Mouse (Mus musculus): ENCODE measurements around the gene Ttc39a. TPM values are rescaled to one million over a fixed set of nuclear protein-coding genes. Genes with fewer than 3 reads are reported as not detected.
A peak's percentile ranks its signal among the peaks of the same experiment; 100 is the strongest.

Ttc39a gene
- polyA plus RNA-seq, 1 experiment from 2014 or later: 2.2 TPM

DNA sequence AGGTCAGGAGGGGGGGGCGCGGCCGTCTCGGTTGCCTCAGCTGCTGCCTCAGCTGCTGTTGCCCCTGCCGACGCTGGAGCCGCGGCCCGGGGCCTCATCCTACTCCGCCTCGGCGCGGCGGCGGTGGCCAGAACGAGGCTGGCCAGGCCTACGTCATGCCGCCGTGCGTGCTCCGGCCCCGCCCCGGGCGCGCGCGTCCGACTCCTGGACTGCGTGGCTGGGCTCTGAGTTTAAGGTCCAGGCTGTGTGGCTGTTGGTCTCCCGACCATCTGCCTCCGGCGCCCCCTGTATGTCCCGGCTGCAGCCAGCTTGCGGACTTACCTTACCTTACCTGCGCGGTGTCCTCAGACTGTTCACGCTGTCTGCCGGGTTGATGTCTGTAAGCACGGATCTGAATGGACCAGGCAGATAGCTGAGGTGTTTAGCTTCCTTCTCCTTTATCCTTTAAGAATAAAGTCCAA lies 70.2 kb downstream of the Ttc39a start:
- under 1% methylated on average over 38 of the region's 39 CpGs for WGBS
- H3K36me3 ChIP-seq (ENCODE audit: control insufficient read depth, insufficient read depth, low read length): no peaks in the 10 kb centered on the region
- peak overlapping the region; percentile 98 for H3K9ac ChIP-seq (replicated peaks; ENCODE audit: low read length)
- H3K27me3 ChIP-seq (ENCODE audit: control insufficient read depth, insufficient read depth, low read length): no peaks in the 10 kb centered on the region
- DNase-seq: peak; percentile 96
- no peaks in the 10 kb centered on the region for H3K9me3 ChIP-seq (ENCODE audit: control insufficient read depth, low read length)
- peaks cover 10% of the 10 kb centered on the region for H3K4me1 ChIP-seq (ENCODE audit: control insufficient read depth, insufficient read depth, low read length)
- H3K4me2 ChIP-seq (ENCODE audit: low read length): peak overlapping the region; percentile 82
- H3K27ac ChIP-seq (replicated peaks; ENCODE audit: low read depth, low read length): peak overlapping the region; percentile 97
- ATAC-seq (ENCODE audit: low FRiP score, low TSS enrichment): peak; percentile 99
- H3K4me3 ChIP-seq (replicated peaks; ENCODE audit: low read depth, low read length): peak overlapping the region; percentile 91

DNA sequence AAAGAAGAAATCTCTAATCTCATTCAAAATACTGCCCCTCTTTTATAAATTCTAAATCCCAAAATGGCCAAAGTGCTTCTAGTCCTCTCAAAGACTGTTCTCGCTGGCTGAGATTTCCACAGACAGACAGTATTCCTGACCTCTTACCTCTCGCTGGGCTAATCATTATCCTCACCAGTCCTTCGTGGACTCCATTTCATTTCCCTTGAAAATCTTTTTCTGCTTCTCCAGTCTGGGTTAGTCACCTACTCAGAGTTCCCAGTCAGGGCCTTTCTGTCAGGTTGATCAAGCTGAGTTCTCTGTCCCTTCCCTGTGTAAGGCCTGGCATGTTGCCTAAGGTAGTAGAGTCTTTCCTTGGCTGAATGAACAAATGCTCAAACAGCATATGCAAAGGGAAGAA lies 71.0 kb downstream of the Ttc39a start:
- no peak overlapping the region for H3K9ac ChIP-seq (replicated peaks; ENCODE audit: low read length)
- H3K9me3 ChIP-seq (ENCODE audit: control insufficient read depth, low read length): no peaks in the 10 kb centered on the region
- no peak overlapping the region for H3K27ac ChIP-seq (replicated peaks; ENCODE audit: low read depth, low read length)
- H3K4me3 ChIP-seq (replicated peaks; ENCODE audit: low read depth, low read length): no peak overlapping the region
- H3K4me2 ChIP-seq (ENCODE audit: low read length): no peak overlapping the region
- peaks cover 10% of the 10 kb centered on the region for H3K4me1 ChIP-seq (ENCODE audit: control insufficient read depth, insufficient read depth, low read length)
- 93% methylated on average over 3 of the region's 3 CpGs for WGBS
- DNase-seq: peak; percentile 5
- no peak for ATAC-seq (ENCODE audit: low FRiP score, low TSS enrichment)
- H3K27me3 ChIP-seq (ENCODE audit: control insufficient read depth, insufficient read depth, low read length): no peaks in the 10 kb centered on the region
- no peaks in the 10 kb centered on the region for H3K36me3 ChIP-seq (ENCODE audit: control insufficient read depth, insufficient read depth, low read length)

GRCm38 (mm10) chr4:109481424-109481823 lies 75.0 kb downstream of the Ttc39a start:
- no peaks in the 10 kb centered on the region for H3K27me3 ChIP-seq (ENCODE audit: control insufficient read depth, insufficient read depth, low read length)
- H3K4me1 ChIP-seq (ENCODE audit: control insufficient read depth, insufficient read depth, low read length): no peaks in the 10 kb centered on the region
- H3K4me2 ChIP-seq (ENCODE audit: low read length): no peak overlapping the region
- no peak overlapping the region for H3K4me3 ChIP-seq (replicated peaks; ENCODE audit: low read depth, low read length)
- no peaks in the 10 kb centered on the region for H3K36me3 ChIP-seq (ENCODE audit: control insufficient read depth, insufficient read depth, low read length)
- H3K27ac ChIP-seq (replicated peaks; ENCODE audit: low read depth, low read length): no peak overlapping the region
- H3K9ac ChIP-seq (replicated peaks; ENCODE audit: low read length): no peak overlapping the region
- ATAC-seq (ENCODE audit: low FRiP score, low TSS enrichment) (no peak), DNase-seq (no peak)
- no peaks in the 10 kb centered on the region for H3K9me3 ChIP-seq (ENCODE audit: control insufficient read depth, low read length)
- 83% methylated on average over 2 of the region's 2 CpGs for WGBS

DNA sequence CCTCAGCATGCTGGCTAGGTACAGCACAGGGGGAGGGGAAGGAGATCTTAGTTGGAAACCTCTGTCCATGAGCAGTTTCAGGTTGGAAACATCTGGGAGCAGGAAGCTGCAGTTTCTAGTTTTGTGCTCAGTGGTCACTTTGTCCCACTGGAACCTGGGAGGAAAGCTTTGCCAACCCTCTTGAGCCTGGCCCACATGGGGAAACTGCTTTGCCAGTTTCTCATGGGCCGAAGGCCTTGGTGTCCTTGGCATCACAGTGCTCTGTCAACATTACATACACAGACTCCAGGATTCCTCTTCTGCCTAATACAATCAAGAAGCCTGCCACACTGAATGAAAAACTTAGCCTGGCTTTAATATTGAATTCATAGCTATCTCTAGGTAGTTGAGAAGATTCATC lies 76.3 kb downstream of the Ttc39a start:
- WGBS: 94% methylated on average over 1 of the region's 1 CpGs
- DNase-seq: no peak
- no peaks in the 10 kb centered on the region for H3K27me3 ChIP-seq (ENCODE audit: control insufficient read depth, insufficient read depth, low read length)
- H3K4me3 ChIP-seq (replicated peaks; ENCODE audit: low read depth, low read length): no peak overlapping the region
- H3K27ac ChIP-seq (replicated peaks; ENCODE audit: low read depth, low read length): no peak overlapping the region
- no peak overlapping the region for H3K4me2 ChIP-seq (ENCODE audit: low read length)
- no peak for ATAC-seq (ENCODE audit: low FRiP score, low TSS enrichment)
- no peaks in the 10 kb centered on the region for H3K9me3 ChIP-seq (ENCODE audit: control insufficient read depth, low read length)
- H3K4me1 ChIP-seq (ENCODE audit: control insufficient read depth, insufficient read depth, low read length): no peaks in the 10 kb centered on the region
- H3K36me3 ChIP-seq (ENCODE audit: control insufficient read depth, insufficient read depth, low read length): no peaks in the 10 kb centered on the region
- H3K9ac ChIP-seq (replicated peaks; ENCODE audit: low read length): no peak overlapping the region

- ATAC-seq (ENCODE audit: low FRiP score, low TSS enrichment) (no peak), DNase-seq (no peak)
- WGBS: 87% methylated on average over 3 of the region's 3 CpGs
Measured at GRCm38 (mm10) chr4:109484621-109485020, 78.2 kb downstream of the Ttc39a start, which contains the start of gene Rnf11. Rnf11 (minus strand) TSS chr4:109484728.

DNA sequence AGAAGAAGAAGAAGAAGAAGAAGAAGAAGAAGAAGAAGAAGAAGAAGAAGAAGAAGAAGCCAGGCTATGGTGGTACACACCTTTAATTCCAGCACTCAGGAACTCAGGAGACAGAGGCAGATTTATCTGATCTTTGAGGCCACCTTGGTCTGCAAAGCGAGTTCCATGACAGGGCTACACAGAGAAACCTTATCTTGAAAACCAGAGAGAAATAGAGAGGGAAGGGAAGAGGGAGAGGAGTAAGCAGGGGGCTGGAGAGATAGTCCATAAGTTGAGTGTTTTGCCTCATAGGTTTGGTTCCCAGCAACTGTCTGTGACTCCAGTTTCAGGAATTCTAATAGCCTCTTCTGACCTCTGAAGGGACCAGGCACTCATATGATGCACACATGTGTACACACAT lies 82.4 kb downstream of the Ttc39a start:
- H3K27me3 ChIP-seq (ENCODE audit: control insufficient read depth, insufficient read depth, low read length): no peaks in the 10 kb centered on the region
- no peak overlapping the region for H3K27ac ChIP-seq (replicated peaks; ENCODE audit: low read depth, low read length)
- no peak overlapping the region for H3K4me2 ChIP-seq (ENCODE audit: low read length)
- H3K4me1 ChIP-seq (ENCODE audit: control insufficient read depth, insufficient read depth, low read length): no peaks in the 10 kb centered on the region
- H3K4me3 ChIP-seq (replicated peaks; ENCODE audit: low read depth, low read length): no peak overlapping the region
- no peaks in the 10 kb centered on the region for H3K9me3 ChIP-seq (ENCODE audit: control insufficient read depth, low read length)
- no peak for DNase-seq
- no peak overlapping the region for H3K9ac ChIP-seq (replicated peaks; ENCODE audit: low read length)
- 75% methylated on average over 1 of the region's 1 CpGs for WGBS
- no peak for ATAC-seq (ENCODE audit: low FRiP score, low TSS enrichment)
- H3K36me3 ChIP-seq (ENCODE audit: control insufficient read depth, insufficient read depth, low read length): no peaks in the 10 kb centered on the region

More at GRCm38 (mm10) chr4:109484621-109485020, 78.2 kb downstream of the Ttc39a start, which contains the start of gene Rnf11:
- no peaks in the 10 kb centered on the region for H3K27me3 ChIP-seq (ENCODE audit: control insufficient read depth, insufficient read depth, low read length)
- H3K4me1 ChIP-seq (ENCODE audit: control insufficient read depth, insufficient read depth, low read length): no peaks in the 10 kb centered on the region
- no peaks in the 10 kb centered on the region for H3K36me3 ChIP-seq (ENCODE audit: control insufficient read depth, insufficient read depth, low read length)
- H3K4me2 ChIP-seq (ENCODE audit: low read length): no peak within 1 kb of the TSS
- H3K27ac ChIP-seq (replicated peaks; ENCODE audit: low read depth, low read length): no peak within 1 kb of the TSS
- H3K9me3 ChIP-seq (ENCODE audit: control insufficient read depth, low read length): no peaks in the 10 kb centered on the region
- H3K9ac ChIP-seq (replicated peaks; ENCODE audit: low read length): no peak within 1 kb of the TSS
- H3K4me3 ChIP-seq (replicated peaks; ENCODE audit: low read depth, low read length): no peak within 1 kb of the TSS

DNA sequence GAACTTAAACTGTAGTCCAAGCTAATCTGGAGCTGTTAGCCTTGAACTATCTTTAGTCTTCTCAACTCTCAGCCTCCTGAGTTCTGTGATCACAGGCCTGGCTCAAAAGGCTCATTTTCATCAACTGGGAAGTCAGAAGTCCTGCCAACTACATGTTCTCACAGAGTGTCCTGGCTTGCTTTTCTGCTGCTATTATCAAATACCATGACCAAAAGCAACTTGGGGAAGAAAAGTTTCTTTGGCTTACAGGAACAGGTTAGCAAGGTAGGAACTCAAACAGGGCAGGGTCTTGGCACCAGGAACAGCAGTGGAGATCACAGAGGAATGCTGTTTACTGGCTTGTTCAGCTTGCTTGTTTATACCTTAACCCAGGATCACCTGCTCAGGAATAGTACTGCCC lies 87.2 kb downstream of the Ttc39a start:
- Histone ChIP-seq H3K4me3 (replicated peaks; ENCODE audit: low read depth, low read length) (no peak overlapping the region), H3K27me3 (ENCODE audit: control insufficient read depth, insufficient read depth, low read length) (no peaks in the 10 kb centered on the region), H3K4me1 (ENCODE audit: control insufficient read depth, insufficient read depth, low read length) (no peaks in the 10 kb centered on the region), H3K27ac (replicated peaks; ENCODE audit: low read depth, low read length) (no peak overlapping the region), H3K4me2 (ENCODE audit: low read length) (no peak overlapping the region), H3K9ac (replicated peaks; ENCODE audit: low read length) (no peak overlapping the region), H3K36me3 (ENCODE audit: control insufficient read depth, insufficient read depth, low read length) (no peaks in the 10 kb centered on the region), H3K9me3 (ENCODE audit: control insufficient read depth, low read length) (no peaks in the 10 kb centered on the region)
- no peak for DNase-seq
- no peak for ATAC-seq (ENCODE audit: low FRiP score, low TSS enrichment)

Other genes starting within 250 kb of the Ttc39a start
- gene Osbpl9, start 204.4 kb upstream of the Ttc39a start, polyA plus RNA-seq (2014; fragmentation: Nextera tagmentation; extraction: Ambion mirVana): 61.9 and 81.1 TPM in 2 replicates
- 0.57 and 0.80 TPM in 2 replicates for gene Calr4, start 172.1 kb upstream of the Ttc39a start, polyA plus RNA-seq (2014; fragmentation: Nextera tagmentation; extraction: Ambion mirVana)
- 48.6 and 77.5 TPM in 2 replicates for gene Eps15, start 126.4 kb upstream of the Ttc39a start, polyA plus RNA-seq (2014; fragmentation: Nextera tagmentation; extraction: Ambion mirVana)
- gene Rnf11, start 78.1 kb downstream of the Ttc39a start, polyA plus RNA-seq (2014; fragmentation: Nextera tagmentation; extraction: Ambion mirVana): 84.5 and 104 TPM in 2 replicates
- gene 4930522H14Rik, start 124.7 kb downstream of the Ttc39a start, polyA plus RNA-seq (2014; fragmentation: Nextera tagmentation; extraction: Ambion mirVana): not detected in 2 replicates